Mouse (Mus musculus): ENCODE results near the gene Apol7a.

- TF ChIP-seq CTCF (IDR thresholded peaks at IDR 0.05; ENCODE audit: extremely low read depth, insufficient read length, insufficient replicate concordance, low read depth, low read length), result no peak
- no peak for TF ChIP-seq POLR2A (IDR thresholded peaks at IDR 0.05; ENCODE audit: low read depth, low read length)
Observed at GRCm38 (mm10) chr15:77384340-77385030, 14.4 kb downstream of the Apol7a start.

Measured in small intestine, adult 2 months (tissue).